Mouse (Mus musculus) skeletal muscle tissue, adult 2 months (tissue): ENCODE data around the gene I0C0044D17Rik.

Source experiments
- DNase-seq: peaks from one replicate; pipeline ENCODE4 v3.0.0-alpha.2; 2012; ENCODE audit warnings: low read depth, low spot score

I0C0044D17Rik gene

GRCm38 (mm10) chr4:98777464-98777863, 46.2 kb downstream of the I0C0044D17Rik start:
- DNase-seq, result no peak

GRCm38 (mm10) chr4:98776721-98777427, 46.8 kb downstream of the I0C0044D17Rik start:
- no peak for DNase-seq

GRCm38 (mm10) chr4:98773785-98774184, 49.9 kb downstream of the I0C0044D17Rik start:
- DNase-seq, result no peak
